Mouse (Mus musculus): ENCODE data around the gene Dnm1.

DNA sequence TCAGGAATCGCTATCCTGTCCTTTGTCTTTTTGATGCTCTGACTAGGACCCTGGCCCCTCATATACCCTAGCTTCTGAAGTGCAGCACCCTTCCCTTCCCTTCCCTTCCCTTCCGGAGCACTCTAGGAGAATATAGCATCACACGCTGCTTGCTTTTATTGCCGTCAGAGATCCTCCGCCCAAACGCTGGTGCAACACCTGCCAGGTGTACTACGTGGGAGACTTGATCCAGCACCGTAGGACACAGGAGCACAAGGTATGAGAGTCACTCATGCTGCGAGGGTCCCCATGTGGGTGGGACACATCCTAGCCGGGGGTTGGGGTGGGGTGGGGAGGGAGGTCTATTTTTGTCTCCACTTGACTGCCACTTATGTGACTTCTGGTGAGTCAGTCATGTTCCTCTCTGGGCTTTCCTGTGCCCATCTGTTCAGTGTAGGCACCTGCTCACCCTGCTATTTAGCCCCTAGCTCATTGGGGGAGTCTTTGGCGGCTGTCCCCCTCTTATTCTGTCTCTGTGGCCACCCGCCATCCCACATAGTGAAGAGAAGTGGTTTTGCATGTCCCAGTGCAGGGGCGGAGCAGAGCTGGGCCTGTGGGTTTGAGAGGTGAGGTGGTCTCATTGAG is 22.3 kb upstream of the Dnm1 start:
- TF ChIP-seq CTCF (IDR thresholded peaks at IDR 0.05; ENCODE audit: borderline replicate concordance, insufficient read depth, low read depth, low read length) (no peak), POLR2A (IDR thresholded peaks at IDR 0.05; ENCODE audit: borderline replicate concordance, insufficient read depth, low read length) (no peak)

Measured in cerebellum, adult 2 months (tissue).